Mouse (Mus musculus) CH12.LX (cell line): ENCODE measurements at regions not wholly inside any gene's neighbourhood (a gene's known extent, or its start where the extent isn't known, plus 50 kb on each side); places are given as distances from the start of the nearest gene placed in this dataset.

Experiments used
- DNase-seq: peaks from one replicate; pipeline ENCODE4 v3.0.0-alpha.2; 2013; ENCODE audit errors: extremely low read depth
- H3K27ac ChIP-seq: 2 replicates; pipeline ENCODE4 v1.5.1; 2012; ENCODE audit warnings: low read depth, mild to moderate bottlenecking, control low read depth, moderate library complexity; ENCODE audit not compliant: insufficient read depth
- H3K27me3 ChIP-seq: replicated peaks from 2 replicates; pipeline ENCODE3; 2012; ENCODE audit warnings: inconsistent platforms
- H3K36me3 ChIP-seq, 2 experiments: replicated peaks in 1 of 2; 2 replicates each; pipeline versions ENCODE3 to v1.6.1; 2012; ENCODE audit warnings: inconsistent platforms in 1 of 2, low read length in 1 of 2, mild to moderate bottlenecking in 1 of 2, mixed read lengths in 1 of 2, moderate library complexity in 1 of 2; ENCODE audit not compliant: control insufficient read depth in 1 of 2, insufficient read depth in 1 of 2
- H3K4me1 ChIP-seq, 2 experiments: 2 replicates each; pipeline ENCODE4 v1.6.1; 2012; ENCODE audit warnings: inconsistent platforms in 1 of 2, moderate library complexity in 1 of 2; ENCODE audit not compliant: insufficient read depth in 2 of 2, control insufficient read depth in 1 of 2
- H3K4me2 ChIP-seq: 2 replicates; pipeline ENCODE4 v1.6.1; 2012; ENCODE audit warnings: low read depth, mild to moderate bottlenecking, control low read depth; ENCODE audit not compliant: poor library complexity, insufficient read depth, severe bottlenecking
- H3K4me3 ChIP-seq, 3 experiments: fragments of 150-350 bp in 1 of 3; sonication (generic) in 1 of 3; replicated peaks in 1 of 3; 2 replicates each; pipeline versions ENCODE3 to v1.5.1; 2011 to 2012; ENCODE audit warnings: low read depth in 2 of 3, low read length in 2 of 3, mild to moderate bottlenecking in 2 of 3, moderate library complexity in 2 of 3, control low read depth in 1 of 3, improper control_type of control experiment in 1 of 3, inconsistent platforms in 1 of 3, mixed read lengths in 1 of 3; ENCODE audit not compliant: poor library complexity in 1 of 3
- H3K79me2 ChIP-seq: replicated peaks from 2 replicates; pipeline ENCODE4 v1.6.1; 2012; ENCODE audit warnings: mild to moderate bottlenecking, moderate library complexity; ENCODE audit not compliant: control insufficient read depth, poor library complexity, insufficient read depth, severe bottlenecking; ENCODE audit errors: extremely low read depth
- H3K9ac ChIP-seq: 2 replicates; pipeline ENCODE4 v1.6.1; 2012; ENCODE audit warnings: low read depth, mild to moderate bottlenecking, control low read depth, moderate library complexity; ENCODE audit not compliant: insufficient read depth
- H3K9me3 ChIP-seq: replicated peaks from 2 replicates; pipeline ENCODE3; 2012; ENCODE audit warnings: low read length, inconsistent platforms, mixed read lengths
- BHLHE40 ChIP-seq: IDR thresholded peaks from 2 replicates; pipeline ENCODE4 v1.6.1; 2011; ENCODE audit warnings: mild to moderate bottlenecking, low read depth, low read length, improper control_type of control experiment
- CHD2 ChIP-seq: IDR thresholded peaks from 2 replicates; pipeline ENCODE4 v1.6.1; 2011; ENCODE audit warnings: low read length, improper control_type of control experiment
- ELF1 ChIP-seq: IDR thresholded peaks from 2 replicates; pipeline ENCODE4 v1.6.1; 2014; ENCODE audit warnings: low read depth, mild to moderate bottlenecking, inconsistent platforms, low read length, improper control_type of control experiment
- ETS1 ChIP-seq: conservative IDR thresholded peaks from 2 replicates; pipeline ENCODE4 v1.6.1; 2012; ENCODE audit warnings: low read depth, mild to moderate bottlenecking, inconsistent platforms, low read length, improper control_type of control experiment, moderate library complexity
- HCFC1 ChIP-seq: IDR thresholded peaks from 2 replicates; pipeline ENCODE4 v1.6.1; 2012; ENCODE audit warnings: low read depth, mild to moderate bottlenecking, inconsistent platforms, low read length, improper control_type of control experiment
- JUN ChIP-seq: IDR thresholded peaks from 2 replicates; pipeline ENCODE4 v1.6.1; 2011; ENCODE audit warnings: low read depth, mild to moderate bottlenecking, low read length, improper control_type of control experiment, moderate library complexity; ENCODE audit not compliant: insufficient read depth
- JUND ChIP-seq: conservative IDR thresholded peaks from 2 replicates; pipeline ENCODE4 v1.6.1; 2011; ENCODE audit warnings: low read depth, low read length, improper control_type of control experiment
- KAT2A ChIP-seq: IDR thresholded peaks from 2 replicates; pipeline ENCODE4 v1.6.1; 2012; ENCODE audit warnings: low read length, improper control_type of control experiment, inconsistent platforms; ENCODE audit not compliant: insufficient replicate concordance
- MAX ChIP-seq: IDR thresholded peaks from 2 replicates; pipeline ENCODE4 v1.6.1; 2011; ENCODE audit warnings: low read length, improper control_type of control experiment
- MAZ ChIP-seq: IDR thresholded peaks from 2 replicates; pipeline ENCODE4 v1.6.1; 2012; ENCODE audit warnings: low read depth, mild to moderate bottlenecking, inconsistent platforms, low read length, improper control_type of control experiment, moderate library complexity
- MEF2A ChIP-seq: IDR thresholded peaks from 2 replicates; pipeline ENCODE4 v1.6.1; 2014; ENCODE audit warnings: low read depth, mild to moderate bottlenecking, inconsistent platforms, low read length, improper control_type of control experiment, borderline replicate concordance
- MXI1 ChIP-seq: IDR thresholded peaks from 2 replicates; pipeline ENCODE4 v1.6.1; 2011; ENCODE audit warnings: mild to moderate bottlenecking, low read depth, low read length, improper control_type of control experiment
- MYC ChIP-seq: IDR thresholded peaks from 2 replicates; pipeline ENCODE4 v1.6.1; 2011; ENCODE audit warnings: low read depth, mild to moderate bottlenecking, improper control_type of control experiment, low read length
- NELFE ChIP-seq: IDR thresholded peaks from 2 replicates; pipeline ENCODE4 v1.6.1; 2011; ENCODE audit warnings: low read depth, low read length, improper control_type of control experiment
- POLR2A ChIP-seq: IDR thresholded peaks from 2 replicates; pipeline ENCODE4 v1.6.1; 2011; ENCODE audit warnings: low read depth, mild to moderate bottlenecking, improper control_type of control experiment, low read length
- SMC3 ChIP-seq: IDR thresholded peaks from 2 replicates; pipeline ENCODE4 v1.6.1; 2011; ENCODE audit warnings: low read depth, low read length, improper control_type of control experiment
- TBP ChIP-seq: conservative IDR thresholded peaks from 2 replicates; pipeline ENCODE4 v1.6.1; 2011; ENCODE audit warnings: low read depth, low read length, improper control_type of control experiment
- TCF12 ChIP-seq: IDR thresholded peaks from 2 replicates; pipeline ENCODE4 v1.6.1; 2014; ENCODE audit warnings: low read depth, mild to moderate bottlenecking, inconsistent platforms, low read length, improper control_type of control experiment
- USF1 ChIP-seq: IDR thresholded peaks from 2 replicates; pipeline ENCODE4 v1.6.1; 2014; ENCODE audit warnings: low read depth, mild to moderate bottlenecking, inconsistent platforms, low read length, improper control_type of control experiment
- USF2 ChIP-seq: conservative IDR thresholded peaks from 2 replicates; pipeline ENCODE4 v1.6.1; 2011; ENCODE audit warnings: low read depth, low read length, improper control_type of control experiment
- ZC3H11A ChIP-seq: IDR thresholded peaks from 2 replicates; pipeline ENCODE4 v1.6.1; 2012; ENCODE audit warnings: low read depth, mild to moderate bottlenecking, inconsistent platforms, low read length, improper control_type of control experiment
- ZKSCAN1 ChIP-seq: IDR thresholded peaks from 2 replicates; pipeline ENCODE4 v1.6.1; 2012; ENCODE audit warnings: low read depth, inconsistent platforms, low read length, improper control_type of control experiment, borderline replicate concordance
- dilution Hi-C: fragments of 300-500 bp; cut with MboI; formaldehyde crosslinking; loops from 2 replicates; pipeline ENCODE4 v1.14.3; 2020; ENCODE audit warnings: low sequenced_read_pairs; ENCODE audit not compliant: extremely low pct_unique_long_range_greater_than_20kb, extremely low pct_ligation_motif_present
- in situ Hi-C: fragments of 300-500 bp; cut with MboI; formaldehyde crosslinking; loops from 3 replicates; pipeline ENCODE4 v1.14.3; 2019; ENCODE audit warnings: low sequenced_read_pairs, low pct_ligation_motif_present, low pct_unique_long_range_greater_than_20kb, mixed read lengths

DNA sequence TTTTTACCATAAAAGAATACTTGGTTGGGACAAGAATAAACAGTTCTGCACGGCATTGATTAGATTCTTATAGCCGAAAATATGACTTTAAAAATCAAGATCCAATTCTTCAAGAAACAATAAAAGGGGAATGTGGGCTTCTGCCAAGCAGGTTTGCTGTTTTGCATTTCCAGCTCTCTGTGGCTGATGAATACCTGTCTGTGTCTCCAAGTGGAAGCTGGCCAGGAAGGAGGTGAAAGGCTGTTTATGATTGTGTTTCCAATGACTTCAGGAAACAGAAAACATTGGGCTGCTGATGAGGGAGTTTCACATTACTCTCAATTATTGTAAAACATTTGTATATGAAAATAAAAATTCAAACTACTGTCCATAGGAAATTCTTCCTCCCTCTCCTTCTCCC is 193.3 kb downstream of the Gm28710 start:
- Histone ChIP-seq H3K79me2 (no peaks in the 10 kb centered on the region), H3K9me3 (no peaks in the 10 kb centered on the region), H3K4me2 (no peak overlapping the region), H3K27ac (no peak overlapping the region), H3K9ac (no peak overlapping the region), H3K4me3 (no peak overlapping the region), H3K36me3 (no peaks in the 10 kb centered on the region), H3K27me3 (no peaks in the 10 kb centered on the region), H3K4me1 (no peaks in the 10 kb centered on the region)
- DNase-seq: no peak
- no peak for TF ChIP-seq USF1
- TF ChIP-seq JUN: no peak
- TF ChIP-seq JUND: no peak
- in situ Hi-C loops: no loop called here
- dilution Hi-C loops: no loop called here

DNA sequence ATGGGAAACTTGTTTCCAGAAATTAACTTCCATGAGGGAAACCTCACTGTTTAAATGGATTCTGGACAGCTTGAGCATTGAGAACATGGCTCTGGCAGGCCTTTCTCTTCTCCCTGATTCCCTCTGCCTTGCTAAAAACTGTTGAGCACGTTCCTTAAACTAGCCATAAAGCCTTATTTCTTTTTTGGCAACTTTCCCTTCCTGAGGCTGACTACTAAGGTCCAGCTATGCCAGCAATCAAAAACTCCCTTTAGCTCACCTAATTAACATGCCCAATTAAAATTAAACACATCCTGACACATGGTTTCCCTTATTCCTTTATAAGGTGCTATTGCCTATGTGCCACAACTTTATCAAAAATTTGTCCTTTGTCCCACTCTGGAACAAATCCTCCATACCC is 199.9 kb downstream of the Gm28710 start:
- Histone ChIP-seq H3K4me1 (no peaks in the 10 kb centered on the region), H3K27me3 (no peaks in the 10 kb centered on the region), H3K79me2 (no peaks in the 10 kb centered on the region), H3K36me3 (no peaks in the 10 kb centered on the region), H3K9me3 (no peaks in the 10 kb centered on the region), H3K4me3 (no peak overlapping the region), H3K9ac (no peak overlapping the region), H3K27ac (no peak overlapping the region), H3K4me2 (no peak overlapping the region)
- no peak for TF ChIP-seq MYC
- TF ChIP-seq MEF2A: no peak
- TF ChIP-seq USF1: no peak
- no peak for TF ChIP-seq HCFC1
- TF ChIP-seq ZC3H11A: no peak
- no peak for TF ChIP-seq USF2
- TF ChIP-seq TCF12: no peak
- TF ChIP-seq BHLHE40: no peak
- TF ChIP-seq SMC3: no peak
- no peak for TF ChIP-seq TBP
- no peak for TF ChIP-seq KAT2A
- no peak for TF ChIP-seq CHD2
- TF ChIP-seq POLR2A: no peak
- TF ChIP-seq MAZ: no peak
- no peak for TF ChIP-seq MAX
- no peak for TF ChIP-seq ZKSCAN1
- no peak for TF ChIP-seq ELF1
- no peak for TF ChIP-seq ETS1
- no peak for TF ChIP-seq MXI1
- no peak for TF ChIP-seq NELFE
- in situ Hi-C loops (no loop called here), dilution Hi-C loops (no loop called here)
- DNase-seq: no peak
